Mouse (Mus musculus): ENCODE measurements around the gene Gm1043.

Gm1043 gene

DNA sequence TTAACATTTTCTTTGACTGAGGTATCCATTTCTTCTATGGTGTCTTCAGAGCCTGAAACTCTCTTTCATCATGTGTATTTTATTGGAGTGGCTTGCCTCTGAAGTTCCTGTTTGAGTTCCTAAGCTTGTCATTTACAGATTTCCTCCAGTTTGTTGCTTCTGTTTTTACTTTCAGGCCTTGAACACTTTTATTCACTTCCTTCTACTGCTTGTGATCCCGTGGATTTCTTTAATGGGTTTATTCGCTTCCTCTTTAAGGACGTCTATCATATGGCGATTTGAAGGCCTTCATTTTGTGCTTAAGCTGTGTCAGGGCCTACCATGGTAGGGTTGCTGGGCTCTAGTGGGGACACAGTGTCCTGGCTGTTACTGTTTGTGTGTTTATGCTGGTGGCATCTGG, 11.5 kb upstream of the Gm1043 start:
- no peak for DNase-seq (ENCODE audit: low spot score)

DNA sequence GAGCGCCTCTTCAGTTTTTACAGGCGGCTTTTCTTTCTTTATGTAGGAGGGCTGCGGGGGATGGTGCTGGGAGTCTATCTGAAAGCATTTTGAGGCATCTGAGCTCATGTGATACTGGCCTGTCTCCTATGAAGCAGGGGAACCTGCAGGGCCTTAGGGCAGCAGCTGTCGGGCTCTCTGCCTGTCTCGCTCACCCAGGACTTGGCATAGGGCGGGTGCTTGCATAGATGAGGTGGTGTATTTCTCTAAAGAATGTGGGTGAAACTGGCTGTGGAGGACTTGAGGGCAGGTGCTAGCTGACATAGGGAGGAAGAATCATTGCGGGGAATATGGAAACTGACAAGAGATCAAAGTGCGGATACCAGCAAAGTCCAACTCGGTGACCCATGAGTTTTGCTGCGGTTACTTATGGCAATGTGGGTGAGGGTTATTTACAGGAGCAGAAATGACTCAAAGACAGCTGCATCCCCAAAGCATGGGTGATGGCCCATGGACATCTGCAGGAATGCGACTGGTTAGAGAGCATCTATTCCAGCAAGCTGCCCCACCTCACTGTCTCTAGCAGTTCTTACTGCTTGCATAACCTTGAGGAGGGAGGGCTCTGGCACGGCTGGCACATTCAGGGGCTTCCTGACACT, 8.4 kb upstream of the Gm1043 start:
- no peak for DNase-seq (ENCODE audit: low spot score)

DNA sequence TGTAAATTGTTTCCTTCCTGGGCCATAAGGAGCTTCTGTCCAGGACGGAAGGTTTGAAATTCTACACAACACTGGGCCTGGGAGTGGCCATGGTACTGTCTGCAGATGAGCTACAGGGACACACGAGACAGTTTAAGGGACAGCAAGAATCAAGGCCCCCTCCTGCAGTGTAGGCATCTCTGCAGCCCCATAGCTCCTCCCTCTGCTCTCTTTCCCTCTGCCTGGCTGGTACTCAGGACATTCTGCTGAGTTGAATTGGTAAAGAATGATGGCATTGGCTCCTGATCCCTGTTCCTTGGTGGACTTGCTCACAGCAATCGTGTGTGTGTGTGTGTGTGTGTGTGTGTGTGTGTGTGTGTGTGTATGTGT, 7.9 kb upstream of the Gm1043 start:
- no peak for DNase-seq (ENCODE audit: low spot score)

DNA sequence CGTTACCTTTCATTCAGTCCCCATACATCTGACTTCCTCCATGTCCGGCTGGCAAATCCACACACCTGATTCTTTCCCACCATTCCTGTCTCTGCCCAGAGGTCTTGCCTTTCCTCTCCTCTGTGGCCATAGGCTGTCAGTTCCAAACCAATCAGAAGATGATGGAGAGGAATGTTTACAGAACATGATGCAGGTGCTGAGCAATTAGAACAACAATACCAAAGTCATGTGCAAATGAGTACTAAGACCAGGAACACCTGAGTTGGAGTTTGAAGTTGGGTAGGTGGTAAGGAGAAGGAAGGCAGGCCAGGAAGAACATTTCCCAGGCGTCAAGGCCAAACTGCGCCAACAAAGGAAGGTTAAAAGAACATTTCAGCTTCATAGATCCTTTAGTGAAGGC, 5.7 kb upstream of the Gm1043 start:
- no peak for DNase-seq (ENCODE audit: low spot score)

DNA sequence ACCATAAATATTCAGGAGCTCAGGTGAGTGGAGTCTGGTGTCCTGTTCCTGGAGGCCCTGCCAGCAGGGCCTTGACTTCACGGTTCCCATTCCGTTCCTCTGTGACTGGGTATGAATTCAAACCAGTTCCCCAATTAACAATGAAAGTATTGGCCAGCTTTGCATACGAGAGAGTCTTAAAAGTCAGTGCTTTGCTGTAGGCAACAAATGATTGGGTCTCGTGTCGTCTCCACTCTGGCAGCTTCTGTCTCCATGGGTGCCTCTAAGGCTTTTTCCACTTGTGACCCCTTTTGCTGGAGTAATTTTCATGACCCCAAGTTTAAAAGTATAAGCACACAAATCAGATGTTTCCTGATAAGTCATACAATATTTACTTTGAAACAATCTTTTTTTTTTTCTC, 4.6 kb upstream of the Gm1043 start:
- no peak for DNase-seq (ENCODE audit: low spot score)

DNA sequence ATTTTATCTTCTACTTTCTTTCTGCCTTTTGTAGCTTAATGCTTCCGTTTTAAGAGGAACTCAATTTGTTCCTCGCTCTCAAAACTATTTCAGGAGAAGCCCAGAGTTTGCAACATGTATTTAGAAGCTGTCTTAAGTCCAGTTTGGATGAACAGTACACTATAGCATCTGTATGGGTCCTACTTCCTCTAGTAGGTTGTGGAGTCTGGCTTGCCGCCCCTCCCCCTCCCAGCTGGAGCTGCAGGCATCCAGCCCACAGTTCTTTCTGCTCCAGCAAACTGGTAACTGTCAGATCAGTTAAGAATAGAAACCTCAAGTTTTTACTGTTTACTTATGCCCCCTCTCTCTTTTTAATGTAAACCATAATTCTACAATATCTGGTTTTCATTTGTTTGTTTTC, 2.8 kb upstream of the Gm1043 start:
- DNase-seq (ENCODE audit: low spot score) = no peak

DNA sequence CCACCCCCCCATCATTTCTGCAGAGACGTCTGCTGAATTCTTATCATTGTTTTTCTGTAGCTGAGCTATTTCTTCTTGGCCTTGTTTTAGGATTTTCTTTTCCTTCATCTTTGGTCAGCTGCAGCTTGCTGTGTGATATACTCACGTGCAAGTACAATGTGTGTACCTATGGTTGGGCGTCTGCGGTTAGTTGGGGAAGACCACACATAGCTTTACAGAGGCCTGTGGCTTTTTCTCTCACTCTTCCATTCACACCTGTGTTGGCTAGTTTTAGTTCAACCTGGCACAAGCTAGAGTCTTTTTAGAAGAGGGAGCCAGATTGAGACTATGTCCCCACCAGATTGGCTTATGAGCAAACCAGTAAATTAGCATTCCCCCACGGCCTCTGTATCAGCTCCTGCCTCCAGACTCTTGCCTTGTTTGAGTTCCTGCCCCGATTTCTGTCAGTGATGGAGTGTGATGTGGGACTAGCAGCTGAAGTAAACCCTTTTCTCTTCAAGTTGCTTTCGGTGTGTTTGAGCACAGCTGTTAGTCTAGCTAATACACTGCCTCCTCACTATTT, 1.9 kb upstream of the Gm1043 start:
- no peak for DNase-seq (ENCODE audit: low spot score)

DNA sequence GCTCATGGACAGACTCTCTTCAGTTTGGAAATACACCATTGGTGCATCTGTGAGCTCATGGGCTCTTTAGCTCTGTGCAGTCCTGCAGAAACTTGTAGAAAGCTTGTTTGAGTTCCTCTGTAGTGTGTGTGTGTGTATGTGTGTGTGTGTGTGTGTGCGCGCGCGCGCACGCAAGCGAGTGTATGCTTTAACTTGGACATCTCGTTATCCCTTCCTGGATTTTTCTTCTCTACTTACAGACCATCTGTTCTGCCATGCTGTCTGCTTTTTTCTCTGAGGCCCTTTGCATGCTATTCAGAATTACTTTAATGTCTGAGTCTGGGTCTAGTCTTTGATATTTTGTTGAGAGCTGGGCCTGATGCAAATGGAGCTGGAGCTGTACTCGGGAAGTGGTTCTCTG, 1.3 kb upstream of the Gm1043 start:
- DNase-seq (ENCODE audit: low spot score) = no peak

DNA sequence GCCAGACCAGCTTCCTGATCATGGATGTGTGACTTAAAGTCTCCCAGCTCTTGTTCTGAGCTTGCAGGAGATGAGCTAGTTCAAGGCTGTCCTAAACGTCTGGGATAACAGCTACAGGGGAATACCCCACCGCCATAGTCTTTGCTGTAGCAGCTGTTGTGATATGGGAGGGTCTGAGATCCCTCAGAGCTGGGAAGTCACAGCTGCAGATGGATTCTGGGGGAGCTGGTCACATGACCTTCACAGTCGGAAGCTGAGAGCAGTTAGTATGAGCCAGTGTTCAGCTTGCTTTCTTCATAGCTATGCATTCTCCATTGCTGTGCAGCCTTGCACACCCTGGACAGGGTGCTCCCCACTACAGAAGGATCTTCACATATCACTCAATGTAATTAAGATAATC, 748 bp downstream of the Gm1043 start:
- DNase-seq (ENCODE audit: low spot score) = no peak

DNA sequence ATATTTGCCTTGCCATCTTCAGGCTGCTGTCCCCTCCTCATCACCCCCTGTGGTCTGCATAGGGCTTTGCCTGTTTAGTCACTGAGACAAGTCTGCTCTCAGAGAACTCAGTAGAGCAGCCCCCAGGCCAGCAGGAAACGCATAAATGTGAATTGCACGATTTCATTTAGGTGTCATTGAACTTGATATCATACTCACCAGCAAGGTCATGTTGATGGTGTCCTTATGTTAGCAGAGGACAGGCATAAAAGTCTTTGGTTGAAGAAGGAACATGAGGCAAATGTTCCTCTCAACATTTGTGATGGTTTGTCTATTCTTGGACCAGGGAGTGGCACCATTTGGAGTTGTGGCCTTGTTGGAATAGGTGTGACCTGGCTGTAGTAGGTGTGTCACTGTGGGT, 2.6 kb downstream of the Gm1043 start:
- no peak for DNase-seq (ENCODE audit: low spot score)

DNA sequence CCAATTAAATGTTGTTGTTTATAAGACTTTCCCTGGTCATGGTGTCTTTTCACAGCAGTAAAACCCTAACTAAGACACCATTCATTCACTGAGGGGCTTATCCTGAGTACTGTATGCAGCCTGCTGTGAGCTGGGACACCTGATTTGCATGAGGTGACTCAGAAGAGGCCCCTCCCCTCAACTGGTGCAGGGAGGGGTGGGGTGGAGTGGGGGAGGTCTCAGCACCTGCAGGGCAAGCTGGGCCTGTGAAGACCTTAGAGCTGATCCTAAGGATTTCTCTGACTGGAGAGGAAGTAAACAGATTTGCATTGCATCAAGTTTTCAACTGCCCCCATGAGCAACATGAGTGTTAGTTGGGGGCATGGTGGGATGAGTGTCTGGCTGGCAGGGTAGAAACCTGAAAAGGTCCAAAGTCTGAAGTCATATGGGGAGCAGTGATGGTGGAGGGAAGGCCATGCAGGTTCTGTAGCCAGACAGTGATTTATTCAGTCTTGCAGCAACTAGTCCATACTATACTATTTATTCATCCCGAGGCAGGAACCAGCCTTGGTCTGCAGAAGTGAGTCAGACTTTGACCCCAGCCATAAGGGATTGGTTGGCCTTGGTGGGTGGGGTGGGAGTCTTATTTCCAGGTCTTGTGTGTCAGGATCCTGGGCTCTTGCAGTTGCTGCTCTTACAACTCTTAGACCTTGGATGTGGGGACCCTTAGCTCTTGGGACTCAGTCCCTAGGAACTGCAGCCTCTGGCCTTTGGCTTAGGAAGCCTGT, 3.4 kb downstream of the Gm1043 start:
- no peak for DNase-seq (ENCODE audit: low spot score)

DNA sequence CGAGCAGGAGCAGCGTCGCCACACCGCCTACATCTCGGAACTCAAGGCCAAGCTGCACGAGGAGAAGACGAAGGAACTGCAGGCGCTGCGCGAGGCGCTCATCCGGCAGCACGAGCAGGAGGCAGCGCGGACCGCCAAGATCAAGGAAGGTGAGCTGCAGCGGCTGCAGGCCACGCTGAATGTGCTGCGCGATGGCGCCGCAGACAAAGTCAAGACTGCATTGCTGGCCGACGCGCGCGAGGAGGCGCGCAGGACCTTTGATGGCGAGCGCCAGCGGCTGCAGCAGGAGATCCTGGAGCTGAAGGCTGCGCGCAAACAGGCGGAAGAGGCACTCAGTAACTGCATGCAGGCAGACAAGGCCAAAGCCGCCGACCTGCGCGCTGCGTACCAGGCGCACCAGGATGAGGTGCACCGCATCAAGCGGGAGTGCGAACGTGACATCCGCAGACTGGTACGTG, 6.0 kb downstream of the Gm1043 start:
- peak; percentile 79 for DNase-seq (ENCODE audit: low spot score)

DNA sequence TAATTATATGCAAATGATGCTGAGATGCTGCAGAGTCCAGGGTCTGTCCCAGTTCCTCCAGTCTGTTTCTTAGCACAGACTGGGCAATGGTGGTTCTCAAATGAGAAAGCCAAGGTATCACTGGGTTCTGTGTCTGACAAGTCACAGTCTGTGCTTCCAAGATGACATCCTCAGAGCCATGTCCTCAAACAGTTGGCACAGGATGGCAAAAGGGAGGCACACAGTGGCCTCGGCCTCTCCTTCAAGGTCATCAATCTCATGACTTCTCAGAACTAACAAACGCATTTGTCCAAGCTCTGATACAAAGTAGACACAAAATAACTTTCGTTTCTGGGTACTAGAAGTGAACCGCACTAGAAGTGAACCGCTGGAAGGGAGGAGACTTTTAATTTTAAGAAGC, 9.8 kb downstream of the Gm1043 start:
- DNase-seq (ENCODE audit: low spot score) = no peak

DNA sequence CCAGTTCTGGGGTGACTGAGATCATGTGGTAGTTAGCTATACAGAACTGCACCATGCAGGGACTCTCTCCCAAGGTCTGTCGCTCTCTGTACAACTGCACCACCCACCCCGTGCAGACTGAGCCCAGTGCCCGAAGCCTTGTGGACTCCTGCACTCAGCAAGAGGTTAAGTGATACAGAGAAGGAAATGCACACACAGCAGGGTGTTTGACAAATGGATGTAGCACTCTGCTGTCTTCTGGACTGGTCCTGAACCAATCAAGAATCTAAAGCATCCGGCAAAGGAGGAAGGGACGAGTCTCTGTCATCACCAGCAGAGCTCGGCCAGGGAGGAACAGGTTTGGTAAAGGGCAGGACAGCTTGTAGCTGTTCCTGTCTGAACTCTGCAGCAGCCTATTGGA, 12.4 kb downstream of the Gm1043 start:
- no peak for DNase-seq (ENCODE audit: low spot score)

DNA sequence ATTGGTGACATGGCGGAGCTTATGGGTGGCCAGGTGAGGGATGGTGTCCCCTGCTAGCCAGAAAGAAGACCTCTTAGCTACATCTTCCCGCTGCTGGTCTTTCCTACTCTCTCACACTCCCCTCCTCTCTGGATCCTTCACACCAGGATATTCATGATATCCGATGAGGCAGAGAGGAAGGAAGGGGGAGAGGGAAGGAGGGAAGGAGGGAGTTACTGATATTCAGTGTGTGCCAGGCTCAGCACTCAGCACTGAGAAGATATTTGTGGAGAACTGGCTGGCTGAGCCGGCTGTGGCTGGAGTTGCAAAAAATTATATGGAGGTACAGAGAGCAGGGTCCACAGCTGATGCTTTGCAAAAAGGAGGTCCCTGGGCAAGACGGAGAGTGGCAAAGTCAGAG, 15.6 kb downstream of the Gm1043 start:
- DNase-seq (ENCODE audit: low spot score) = no peak

DNA sequence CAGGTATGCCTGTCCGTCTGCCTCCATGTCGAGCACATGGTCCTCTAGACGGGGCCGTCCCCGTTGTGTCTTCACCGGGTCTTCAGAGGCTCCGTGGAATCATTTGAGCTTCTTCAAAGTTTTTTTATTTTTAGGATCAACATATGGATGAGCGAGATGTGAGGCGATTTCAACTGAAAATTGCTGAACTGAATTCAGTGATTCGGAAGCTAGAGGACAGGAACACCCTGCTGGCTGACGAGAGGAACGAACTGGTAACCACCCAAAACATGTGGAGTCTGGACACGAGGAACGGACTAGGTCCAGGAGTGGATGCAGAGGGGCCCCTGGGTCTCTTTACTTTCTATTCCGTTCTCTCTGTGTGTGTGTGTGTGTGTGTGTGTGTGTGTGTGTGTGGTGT, 16.5 kb downstream of the Gm1043 start:
- no peak for DNase-seq (ENCODE audit: low spot score)

DNA sequence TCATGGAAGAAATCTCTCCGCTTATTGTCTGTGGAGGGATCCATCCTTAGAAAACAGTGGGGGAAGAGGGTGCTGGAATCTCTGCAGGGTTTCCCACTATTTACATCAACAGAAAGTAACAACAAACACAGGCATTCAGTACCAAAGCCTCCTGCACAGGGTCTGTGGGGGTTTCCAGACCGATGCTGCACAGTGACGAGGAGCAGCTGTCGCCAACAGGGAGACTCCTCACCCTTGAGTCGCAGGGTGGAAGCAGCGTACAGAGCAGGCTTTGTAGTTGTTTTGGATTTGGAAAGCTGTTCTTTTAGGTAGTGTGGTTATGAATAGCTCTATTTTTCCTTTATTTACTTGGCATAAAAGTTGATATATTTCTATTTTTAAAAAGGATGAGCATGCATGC, 16.9 kb downstream of the Gm1043 start:
- no peak for DNase-seq (ENCODE audit: low spot score)

DNA sequence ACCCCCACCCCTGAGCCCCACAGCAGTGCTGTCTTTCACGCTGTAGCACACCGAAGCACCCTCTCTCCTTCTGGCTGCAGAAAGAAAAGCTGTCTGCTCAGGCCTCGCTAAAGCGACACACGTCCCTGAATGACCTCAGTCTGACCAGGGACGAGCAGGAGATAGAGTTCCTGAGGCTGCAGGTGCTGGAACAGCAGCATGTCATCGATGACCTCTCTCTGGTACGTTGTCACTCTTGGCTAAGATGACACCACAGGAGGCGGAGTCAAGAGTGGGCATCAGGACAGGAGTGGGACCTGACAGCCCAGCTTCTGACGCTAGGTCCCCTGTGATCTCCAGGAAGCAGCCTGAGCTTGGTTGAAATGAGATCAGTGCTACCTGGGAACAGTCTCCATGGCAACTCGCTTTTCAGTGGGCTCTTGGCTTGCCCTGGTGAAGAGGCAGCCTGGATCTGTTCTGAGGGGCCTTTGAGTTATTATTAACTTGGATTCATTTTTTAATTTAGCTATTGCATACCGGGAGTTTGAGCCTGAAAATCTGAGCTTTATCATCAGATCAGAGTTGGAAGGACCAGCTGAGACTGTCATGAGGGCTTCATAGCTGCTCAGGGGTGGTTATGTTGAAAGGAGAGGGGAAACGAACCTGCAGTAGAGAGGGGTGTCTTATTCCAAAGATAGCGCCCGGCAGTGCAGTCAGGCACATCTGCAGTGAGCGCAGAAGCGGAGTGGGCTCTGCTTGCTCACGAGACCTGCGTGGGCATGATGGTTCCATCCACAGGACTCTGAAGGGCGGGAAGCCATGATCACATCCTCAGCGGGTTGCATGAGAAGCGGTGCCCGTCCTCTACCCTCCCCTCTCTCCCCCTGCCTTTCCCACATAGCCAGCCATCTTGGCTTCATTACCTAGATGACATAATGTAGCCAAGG, 20.6 kb downstream of the Gm1043 start:
- DNase-seq (ENCODE audit: low spot score) = no peak

DNA sequence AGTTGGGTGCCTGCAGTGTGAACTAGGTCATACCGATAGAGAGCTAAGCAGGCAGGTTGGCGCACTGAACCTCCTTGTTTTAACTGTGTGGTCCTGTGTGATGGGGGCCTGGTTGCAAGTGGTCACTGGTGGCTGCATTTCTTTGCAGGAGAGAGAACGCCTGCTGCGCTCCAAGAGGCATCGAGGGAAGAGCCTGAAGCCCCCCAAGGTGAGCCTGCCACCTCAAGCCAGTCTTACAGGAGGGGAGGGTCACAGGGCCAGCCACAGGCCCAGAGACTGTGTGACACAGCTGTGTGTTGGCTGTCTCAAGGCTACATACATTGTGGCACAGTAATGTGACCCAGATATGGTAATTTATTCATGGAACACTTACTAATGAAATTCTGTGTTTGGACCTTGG, 21.9 kb downstream of the Gm1043 start:
- DNase-seq (ENCODE audit: low spot score) = no peak

DNA sequence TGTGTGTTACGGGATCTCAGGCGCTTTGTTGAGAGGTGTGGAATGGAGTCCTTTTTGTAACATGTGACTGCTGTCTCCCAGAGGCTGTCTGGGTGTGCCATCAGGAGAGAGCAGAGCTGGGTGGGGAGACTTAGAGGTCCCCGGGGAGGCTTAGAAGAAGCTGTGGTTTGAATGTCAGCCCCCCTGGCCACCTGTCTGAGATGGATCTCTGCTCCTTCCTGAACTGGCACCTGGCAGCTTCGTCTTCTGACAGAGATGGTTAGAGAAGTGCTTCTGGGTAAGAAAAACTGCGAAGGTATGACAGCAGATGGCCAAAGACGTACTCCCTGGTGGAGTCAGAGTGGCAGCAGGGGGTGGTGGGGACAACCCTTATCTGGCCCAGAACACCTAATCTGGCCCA, 22.4 kb downstream of the Gm1043 start:
- no peak for DNase-seq (ENCODE audit: low spot score)

DNA sequence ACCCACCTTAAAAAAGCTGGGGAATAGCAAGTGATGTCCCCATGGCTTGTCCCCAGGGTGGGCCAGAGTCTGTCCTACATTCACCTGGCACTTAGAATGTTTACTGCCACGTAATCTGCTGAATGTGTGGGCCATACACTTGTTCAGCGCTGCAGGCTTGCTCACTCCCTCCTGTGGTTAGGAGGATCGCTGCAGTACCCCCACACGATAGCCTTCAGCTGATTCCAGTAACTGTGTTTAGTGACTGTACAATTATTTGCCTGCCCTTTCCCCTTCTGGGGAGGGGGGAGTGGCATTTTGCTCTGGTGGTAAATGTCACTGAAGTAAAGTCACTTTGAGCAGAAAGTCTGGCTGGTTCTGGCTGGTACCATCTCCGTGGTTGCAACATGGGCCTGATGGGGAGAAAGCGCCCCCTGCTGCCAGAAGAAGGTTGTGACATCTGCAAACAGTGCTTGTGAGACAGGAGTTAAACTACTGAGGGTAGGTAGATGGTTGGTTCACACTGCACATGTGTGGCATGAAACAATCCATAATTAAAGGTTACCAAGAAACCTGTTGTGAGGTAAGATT, 24.2 kb downstream of the Gm1043 start:
- peak; percentile 76 for DNase-seq (ENCODE audit: low spot score)

DNA sequence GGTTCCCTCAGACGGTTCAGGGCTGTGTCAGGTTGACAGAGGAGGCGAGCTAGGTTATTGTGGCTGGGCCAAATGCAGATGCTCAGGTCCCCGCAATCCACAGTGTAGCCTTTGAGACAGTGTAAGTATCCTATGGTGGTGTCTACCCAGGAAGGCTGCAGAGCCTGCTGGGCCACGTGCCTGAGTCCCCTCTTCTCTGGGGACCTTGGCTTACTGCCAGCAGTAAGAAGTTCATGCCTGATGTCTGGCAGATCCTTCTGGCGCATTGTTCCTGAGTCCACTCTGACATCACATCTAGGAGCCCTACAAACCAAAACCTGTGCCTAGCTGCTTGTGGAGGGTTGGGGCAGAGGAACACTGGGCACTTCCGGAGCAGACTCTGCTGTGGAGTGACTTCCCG, 27.2 kb downstream of the Gm1043 start:
- DNase-seq (ENCODE audit: low spot score) = no peak
